Comparison of ENCODE assay signal across 8 mouse cellular contexts in genomic region chr12:112677943-112678554, GRCm38 (mm10). TPM values are rescaled to one million over a fixed set of nuclear protein-coding genes. Genes with fewer than 3 reads are reported as not detected.
DNase-seq lines count a peak whose midpoint lies in the region; ATAC-seq and TF ChIP-seq lines count a peak whose summit lies in the region.

No protein-coding gene starts in this region.

- 20% methylated on average over 19 of the region's 19 CpGs for WGBS in heart, embryonic 11.5 days (ENCODE audit: insufficient replicate concordance)
- WGBS in heart, embryonic 16.5 days = 25% methylated on average over 19 of the region's 19 CpGs
- 28% methylated on average over 19 of the region's 19 CpGs for WGBS in liver, postnatal 0 days (ENCODE audit: insufficient replicate concordance)

- no peak for ATAC-seq in heart, embryonic 11.5 days (replicated peaks; ENCODE audit: insufficient number of reproducible peaks, low FRiP score, low TSS enrichment)
- no peak for ATAC-seq in heart, embryonic 16.5 days (replicated peaks; ENCODE audit: extremely low read depth, insufficient read depth, low FRiP score)
- ATAC-seq in liver, postnatal 0 days = no peak
- no peak for ATAC-seq in megakaryocyte-erythroid progenitor cell, adult 5-6 weeks (replicated peaks; ENCODE audit: low FRiP score, low TSS enrichment, poor library complexity, severe bottlenecking)

- peak overlapping the region; percentile 73 for H3K4me3 ChIP-seq in heart, embryonic 11.5 days (ENCODE audit: low read depth, low read length)
- peak overlapping the region; percentile 70 to 90 for H3K4me3 ChIP-seq in ES-E14 (ENCODE audit: insufficient read depth in 1 of 2, low read depth in 1 of 2, low read length in 2 of 2, poor library complexity in 1 of 2, severe bottlenecking in 1 of 2)
- peak overlapping the region; percentile 61 for H3K4me3 ChIP-seq in heart, embryonic 16.5 days (ENCODE audit: low read length)
- peak overlapping the region; percentile 67 for H3K4me3 ChIP-seq in liver, postnatal 0 days (ENCODE audit: low read depth, low read length)

- TF ChIP-seq CTCF in liver, postnatal 0 days (IDR thresholded peaks at IDR 0.05; ENCODE audit: low read depth) = no peak

- H3K9ac ChIP-seq in heart, embryonic 11.5 days (ENCODE audit: low read depth, low read length) = peak overlapping the region; percentile 79
- H3K9ac ChIP-seq in ES-E14 (ENCODE audit: insufficient read depth, low read depth, low read length, poor library complexity, severe bottlenecking) = no peak overlapping the region
- peak overlapping the region; percentile 83 for H3K9ac ChIP-seq in heart, embryonic 16.5 days (ENCODE audit: low read length)
- peak overlapping the region; percentile 62 for H3K9ac ChIP-seq in liver, postnatal 0 days (replicated peaks)

- in situ Hi-C loops in ES-E14 (cut with MboI; ENCODE audit: low sequenced_read_pairs in 2 of 2, unreplicated experiment in 2 of 2) = no loop called here

- H3K4me1 ChIP-seq in heart, embryonic 11.5 days (ENCODE audit: control insufficient read depth, insufficient read depth, low read length) = peaks cover 23% of the 10 kb centered on the region
- H3K4me1 ChIP-seq in ES-E14 (ENCODE audit: control insufficient read depth in 2 of 2, insufficient read depth in 2 of 2, low read length in 2 of 2, poor library complexity in 1 of 2) = peaks cover 0 to 13% of the 10 kb centered on the region in 2 experiments; a peak in 2 of 4 replicates
- H3K4me1 ChIP-seq in heart, embryonic 16.5 days (ENCODE audit: control insufficient read depth, insufficient read depth, low read length) = peaks cover 23% of the 10 kb centered on the region
- peaks cover 29% of the 10 kb centered on the region for H3K4me1 ChIP-seq in liver, postnatal 0 days (ENCODE audit: insufficient read depth)

- DNase-seq in heart, adult 8-10 months (ENCODE audit: low spot score) = no peak
- DNase-seq in ES-E14 (ENCODE audit: low read depth, low spot score) = no peak
- no peak for DNase-seq in liver, postnatal 0 days
- no peak for DNase-seq in embryo, embryonic 10.5 days (ENCODE audit: low spot score)
- no peak for DNase-seq in adrenal gland, postnatal 14 days

- peaks cover 4% of the 10 kb centered on the region; the same call in 1 of the 2 replicates for H3K36me3 ChIP-seq in heart, embryonic 11.5 days (ENCODE audit: control insufficient read depth, insufficient read depth, low read length)
- no peaks in the 10 kb centered on the region for H3K36me3 ChIP-seq in ES-E14 (ENCODE audit: control insufficient read depth, insufficient read depth, low read length, poor library complexity, severe bottlenecking)
- no peaks in the 10 kb centered on the region for H3K36me3 ChIP-seq in heart, embryonic 16.5 days (ENCODE audit: control insufficient read depth, insufficient read depth)
- 0 out of 2 replicates have a peak, but pooled peaks cover 3% of the 10 kb centered on the region for H3K36me3 ChIP-seq in liver, postnatal 0 days (replicated peaks; ENCODE audit: insufficient read depth, low read length)

- H3K4me2 ChIP-seq in heart, embryonic 11.5 days = peak overlapping the region; percentile 100
- H3K4me2 ChIP-seq in heart, embryonic 16.5 days (ENCODE audit: low read depth, low read length) = peak overlapping the region; percentile 76
- H3K4me2 ChIP-seq in liver, postnatal 0 days (ENCODE audit: low read depth, low read length) = peak overlapping the region; percentile 86

- peaks cover 44% of the 10 kb centered on the region for H3K27me3 ChIP-seq in heart, embryonic 11.5 days (ENCODE audit: control insufficient read depth, insufficient read depth, low read length)
- H3K27me3 ChIP-seq in heart, embryonic 16.5 days (ENCODE audit: control insufficient read depth, insufficient read depth, low read length) = peaks cover 12% of the 10 kb centered on the region
- peaks cover 32% of the 10 kb centered on the region for H3K27me3 ChIP-seq in liver, postnatal 0 days (ENCODE audit: insufficient read depth, low read length)

- H3K9me3 ChIP-seq in heart, embryonic 11.5 days (replicated peaks; ENCODE audit: control insufficient read depth, low read length) = no peaks in the 10 kb centered on the region
- H3K9me3 ChIP-seq in ES-E14 (ENCODE audit: control insufficient read depth, insufficient read depth, low read depth, low read length) = no peaks in the 10 kb centered on the region
- H3K9me3 ChIP-seq in heart, embryonic 16.5 days (replicated peaks; ENCODE audit: control insufficient read depth, low read length) = no peaks in the 10 kb centered on the region
- no peaks in the 10 kb centered on the region for H3K9me3 ChIP-seq in liver, postnatal 0 days (ENCODE audit: low read length)

- no peak for TF ChIP-seq EP300 in liver, postnatal 0 days (IDR thresholded peaks at IDR 0.05; ENCODE audit: low read depth)

- no peak overlapping the region for H3K27ac ChIP-seq in heart, embryonic 11.5 days (ENCODE audit: low read depth, low read length)
- H3K27ac ChIP-seq in ES-E14 (ENCODE audit: insufficient read depth, low read depth, low read length, poor library complexity, severe bottlenecking) = no peak overlapping the region
- H3K27ac ChIP-seq in heart, embryonic 16.5 days (ENCODE audit: low read length) = peak overlapping the region; percentile 83
- H3K27ac ChIP-seq in liver, postnatal 0 days (ENCODE audit: low read depth) = 0 out of 2 replicates have a peak overlapping the region, but pooled peaks have one; percentile 23

TF ChIP-seq in ES-E14, 5 proteins besides CTCF, POLR2A, EP300 and RAD21:
- TF ChIP-seq CHD2 (IDR thresholded peaks at IDR 0.05; ENCODE audit: low read depth, low read length) = no peak
- no peak for TF ChIP-seq ZNF384 (IDR thresholded peaks at IDR 0.05; ENCODE audit: low read depth, low read length)
- no peak for TF ChIP-seq ZC3H11A (IDR thresholded peaks at IDR 0.05; ENCODE audit: borderline replicate concordance, low read depth, low read length)
- no peak for TF ChIP-seq HCFC1 (IDR thresholded peaks at IDR 0.05; ENCODE audit: borderline replicate concordance, insufficient read depth, low read length)
- no peak for TF ChIP-seq MAFK (IDR thresholded peaks at IDR 0.05; ENCODE audit: insufficient read depth, low read depth, low read length)

RNA-seq across cellular contexts. Expression of gene Zbtb42, which starts 0.6 kb away (rescaled TPM):
- polyA plus RNA-seq in heart, embryonic 11.5 days (2014; fragmentation: Nextera tagmentation; extraction: Ambion mirVana) = 2.8 and 4.2 TPM in 2 replicates
- 1 to 10 TPM; 4.0 to 5.5 (median 4.9) TPM for total RNA-seq in heart, adult 8-10 months (2022)
- 1.3 and 1.8 TPM in 2 replicates for total RNA-seq in ES-E14 (2012; rRNA removed)
- 4.9 and 6.9 TPM in 2 replicates for polyA plus RNA-seq in heart, embryonic 16.5 days (2015; fragmentation: Nextera tagmentation; extraction: Ambion mirVana)
- 1.3 and 1.6 TPM in 2 replicates for polyA plus RNA-seq in liver, postnatal 0 days (2015; fragmentation: Nextera tagmentation; extraction: Ambion mirVana)
- total RNA-seq in megakaryocyte-erythroid progenitor cell, adult 5-6 weeks (2014; fragmentation: Nextera tagmentation) = 0.33 and 0.67 TPM in 2 replicates
- 0.11 and 6.8 TPM in 2 replicates for total RNA-seq in megakaryocyte-erythroid progenitor cell, adult 5-6 weeks (2017)
- total RNA-seq in adrenal gland, postnatal 14 days (2021) = 2.8 and 4.6 TPM in 2 replicates

RNA-seq across cellular contexts. Expression of gene Akt1, which starts 3.4 kb away (rescaled TPM):
- 94.2 and 108 TPM in 2 replicates for polyA plus RNA-seq in heart, embryonic 11.5 days (2014; fragmentation: Nextera tagmentation; extraction: Ambion mirVana)
- 100 to 1,000 TPM; 161 to 195 (median 179) TPM for total RNA-seq in heart, adult 8-10 months (2022)
- 44.1 and 58.9 TPM in 2 replicates for total RNA-seq in ES-E14 (2012; rRNA removed)
- polyA plus RNA-seq in heart, embryonic 16.5 days (2015; fragmentation: Nextera tagmentation; extraction: Ambion mirVana) = 51.4 and 56.7 TPM in 2 replicates
- polyA plus RNA-seq in liver, postnatal 0 days (2015; fragmentation: Nextera tagmentation; extraction: Ambion mirVana) = 26.7 and 29.3 TPM in 2 replicates
- total RNA-seq in megakaryocyte-erythroid progenitor cell, adult 5-6 weeks (2014; fragmentation: Nextera tagmentation) = 101 and 119 TPM in 2 replicates
- total RNA-seq in megakaryocyte-erythroid progenitor cell, adult 5-6 weeks (2017) = 42.9 and 71.8 TPM in 2 replicates
- total RNA-seq in adrenal gland, postnatal 14 days (2021) = 245 and 247 TPM in 2 replicates

RNA-seq across cellular contexts. Expression of gene Siva1, which starts 33.6 kb away (rescaled TPM):
- polyA plus RNA-seq in heart, embryonic 11.5 days (2014; fragmentation: Nextera tagmentation; extraction: Ambion mirVana) = 141 and 156 TPM in 2 replicates
- total RNA-seq in heart, adult 8-10 months (2022) = 10 to 100 TPM; 28.3 to 35.2 (median 30.0) TPM
- total RNA-seq in ES-E14 (2012; rRNA removed) = 301 and 355 TPM in 2 replicates
- 117 and 139 TPM in 2 replicates for polyA plus RNA-seq in heart, embryonic 16.5 days (2015; fragmentation: Nextera tagmentation; extraction: Ambion mirVana)
- 55.6 and 62.2 TPM in 2 replicates for polyA plus RNA-seq in liver, postnatal 0 days (2015; fragmentation: Nextera tagmentation; extraction: Ambion mirVana)
- 168 and 170 TPM in 2 replicates for total RNA-seq in megakaryocyte-erythroid progenitor cell, adult 5-6 weeks (2014; fragmentation: Nextera tagmentation)
- total RNA-seq in megakaryocyte-erythroid progenitor cell, adult 5-6 weeks (2017) = 169 and 202 TPM in 2 replicates
- total RNA-seq in adrenal gland, postnatal 14 days (2021) = 48.4 and 54.1 TPM in 2 replicates

RNA-seq across cellular contexts. Expression of gene Cep170b, which starts 42.2 kb away (rescaled TPM):
- 2.6 and 3.1 TPM in 2 replicates for polyA plus RNA-seq in heart, embryonic 11.5 days (2014; fragmentation: Nextera tagmentation; extraction: Ambion mirVana)
- 10 to 100 TPM; 12.3 to 14.7 (median 13.4) TPM for total RNA-seq in heart, adult 8-10 months (2022)
- total RNA-seq in ES-E14 (2012; rRNA removed) = 46.1 and 47.7 TPM in 2 replicates
- 4.3 and 5.1 TPM in 2 replicates for polyA plus RNA-seq in heart, embryonic 16.5 days (2015; fragmentation: Nextera tagmentation; extraction: Ambion mirVana)
- polyA plus RNA-seq in liver, postnatal 0 days (2015; fragmentation: Nextera tagmentation; extraction: Ambion mirVana) = 4.0 and 4.8 TPM in 2 replicates
- 0.07 and 2.0 TPM in 2 replicates for total RNA-seq in megakaryocyte-erythroid progenitor cell, adult 5-6 weeks (2014; fragmentation: Nextera tagmentation)
- 0.11 and 20.5 TPM in 2 replicates for total RNA-seq in megakaryocyte-erythroid progenitor cell, adult 5-6 weeks (2017)
- total RNA-seq in adrenal gland, postnatal 14 days (2021) = 29.1 and 33.0 TPM in 2 replicates

RNA-seq across cellular contexts. Expression of gene Adssl1, which starts 58.2 kb away (rescaled TPM):
- polyA plus RNA-seq in heart, embryonic 11.5 days (2014; fragmentation: Nextera tagmentation; extraction: Ambion mirVana) = 73.3 and 75.2 TPM in 2 replicates
- 100 to 1,000 TPM; 184 to 207 (median 193) TPM for total RNA-seq in heart, adult 8-10 months (2022)
- total RNA-seq in ES-E14 (2012; rRNA removed) = 2.0 and 2.4 TPM in 2 replicates
- polyA plus RNA-seq in heart, embryonic 16.5 days (2015; fragmentation: Nextera tagmentation; extraction: Ambion mirVana) = 108 and 118 TPM in 2 replicates
- 22.8 and 24.4 TPM in 2 replicates for polyA plus RNA-seq in liver, postnatal 0 days (2015; fragmentation: Nextera tagmentation; extraction: Ambion mirVana)
- 3.7 and 6.2 TPM in 2 replicates for total RNA-seq in megakaryocyte-erythroid progenitor cell, adult 5-6 weeks (2014; fragmentation: Nextera tagmentation)
- 5.0 and 5.8 TPM in 2 replicates for total RNA-seq in megakaryocyte-erythroid progenitor cell, adult 5-6 weeks (2017)
- 34.1 and 37.6 TPM in 2 replicates for total RNA-seq in adrenal gland, postnatal 14 days (2021)

Comparison
In these comparisons a context has a peak if more than half of its experiments do, and no peak if none do; other contexts are left out.
1. H3K27ac ChIP-seq: peak in heart, embryonic 16.5 days (single experiment) and liver, postnatal 0 days (single experiment); none in heart, embryonic 11.5 days (single experiment) and ES-E14 (single experiment).
2. Peak in every context shown above with its lines, with median percentiles within 50 percentile points of each other: H3K4me2 ChIP-seq and H3K4me3 ChIP-seq.